Mouse (Mus musculus): ENCODE results near the gene Dqx1. TPM values are rescaled to one million over a fixed set of nuclear protein-coding genes. Genes with fewer than 3 reads are reported as not detected.

The Dqx1 gene
- polyA plus RNA-seq, 1 experiment from 2014 or later = 0.30 TPM

GRCm38 (mm10) chr6:83095968-83096367 is 38.3 kb downstream of the Dqx1 start:
- Histone ChIP-seq H3K4me3 (replicated peaks; ENCODE audit: low read length) (no peak overlapping the region), H3K27me3 (replicated peaks; ENCODE audit: control insufficient read depth, insufficient read depth, low read length) (peaks cover 9% of the 10 kb centered on the region), H3K9ac (replicated peaks; ENCODE audit: low read depth, low read length) (no peak overlapping the region), H3K27ac (ENCODE audit: low read length) (no peak overlapping the region), H3K9me3 (ENCODE audit: control insufficient read depth, low read length) (no peaks in the 10 kb centered on the region), H3K4me1 (replicated peaks; ENCODE audit: control insufficient read depth, insufficient read depth, low read length) (no peaks in the 10 kb centered on the region), H3K36me3 (ENCODE audit: control insufficient read depth, insufficient read depth) (no peaks in the 10 kb centered on the region), H3K4me2 (ENCODE audit: low read length) (no peak overlapping the region)
- ATAC-seq = no peak
- WGBS = 49% methylated on average over 6 of the region's 6 CpGs

DNA sequence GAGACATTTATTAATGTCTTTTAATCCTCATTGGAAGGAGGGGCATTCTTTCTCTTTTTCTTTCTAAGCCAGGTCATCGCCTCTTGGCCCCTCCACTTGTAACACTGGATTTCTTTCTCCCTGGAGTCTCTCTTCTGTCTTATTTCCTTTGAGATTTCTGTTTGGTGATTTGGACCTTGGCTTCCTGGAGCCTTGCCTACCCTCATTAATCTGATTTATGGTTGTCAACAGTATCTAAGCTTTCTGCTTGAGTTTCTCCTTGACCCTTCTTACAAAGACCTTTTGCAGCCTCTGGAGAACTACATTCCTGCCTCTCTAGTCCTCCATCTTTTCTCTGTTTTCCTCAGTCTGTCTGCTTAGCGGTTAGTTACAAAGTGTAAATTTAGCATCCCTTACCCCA is 40.8 kb downstream of the Dqx1 start:
- no peaks in the 10 kb centered on the region for H3K9me3 ChIP-seq (ENCODE audit: control insufficient read depth, low read length)
- H3K4me3 ChIP-seq (replicated peaks; ENCODE audit: low read length) = no peak overlapping the region
- no peak for ATAC-seq
- no peaks in the 10 kb centered on the region for H3K36me3 ChIP-seq (ENCODE audit: control insufficient read depth, insufficient read depth)
- no peak overlapping the region for H3K27ac ChIP-seq (ENCODE audit: low read length)
- peaks cover 7% of the 10 kb centered on the region for H3K27me3 ChIP-seq (replicated peaks; ENCODE audit: control insufficient read depth, insufficient read depth, low read length)
- H3K4me2 ChIP-seq (ENCODE audit: low read length) = no peak overlapping the region
- no peak overlapping the region for H3K9ac ChIP-seq (replicated peaks; ENCODE audit: low read depth, low read length)
- H3K4me1 ChIP-seq (replicated peaks; ENCODE audit: control insufficient read depth, insufficient read depth, low read length) = peaks cover 15% of the 10 kb centered on the region
- 70% methylated on average over 2 of the region's 2 CpGs for WGBS

- H3K9ac ChIP-seq (replicated peaks; ENCODE audit: low read depth, low read length) = peak within 1 kb of the TSS; percentile 85
- peaks cover 7% of the 10 kb centered on the region for H3K27me3 ChIP-seq (replicated peaks; ENCODE audit: control insufficient read depth, insufficient read depth, low read length)
- peak within 1 kb of the TSS; percentile 80 for H3K27ac ChIP-seq (ENCODE audit: low read length)
- H3K9me3 ChIP-seq (ENCODE audit: control insufficient read depth, low read length) = no peaks in the 10 kb centered on the region
- peaks cover 16% of the 10 kb centered on the region for H3K4me1 ChIP-seq (replicated peaks; ENCODE audit: control insufficient read depth, insufficient read depth, low read length)
- H3K4me2 ChIP-seq (ENCODE audit: low read length) = peak within 1 kb of the TSS; percentile 98
- H3K4me3 ChIP-seq (replicated peaks; ENCODE audit: low read length) = peak within 1 kb of the TSS; percentile 75
- WGBS = 1% methylated on average over 25 of the region's 25 CpGs
- H3K36me3 ChIP-seq (ENCODE audit: control insufficient read depth, insufficient read depth) = no peaks in the 10 kb centered on the region
- ATAC-seq = peak; percentile 77
Observed at GRCm38 (mm10) chr6:83101316-83101687, 43.7 kb downstream of the Dqx1 start, which contains the start of the genes Ccdc142 and Gm42688. Gene Ccdc142 (plus strand): TSS chr6:83101601. Gene Gm42688 (plus strand): TSS chr6:83101617.

GRCm38 (mm10) chr6:83101688-83102556 is 44.3 kb downstream of the Dqx1 start:
- H3K4me3 ChIP-seq (replicated peaks; ENCODE audit: low read length) = peak overlapping the region; percentile 75
- peak overlapping the region; percentile 80 for H3K27ac ChIP-seq (ENCODE audit: low read length)
- peaks cover 7% of the 10 kb centered on the region; the same call in 1 of the 2 replicates for H3K27me3 ChIP-seq (replicated peaks; ENCODE audit: control insufficient read depth, insufficient read depth, low read length)
- no peaks in the 10 kb centered on the region for H3K9me3 ChIP-seq (ENCODE audit: control insufficient read depth, low read length)
- H3K9ac ChIP-seq (replicated peaks; ENCODE audit: low read depth, low read length) = peak overlapping the region; percentile 85
- under 1% methylated on average over 74 of the region's 74 CpGs for WGBS
- no peaks in the 10 kb centered on the region for H3K36me3 ChIP-seq (ENCODE audit: control insufficient read depth, insufficient read depth)
- H3K4me1 ChIP-seq (replicated peaks; ENCODE audit: control insufficient read depth, insufficient read depth, low read length) = peaks cover 16% of the 10 kb centered on the region
- H3K4me2 ChIP-seq (ENCODE audit: low read length) = peak overlapping the region; percentile 98
- peak; percentile 73 for ATAC-seq

- Histone ChIP-seq H3K9ac (replicated peaks; ENCODE audit: low read depth, low read length) (peak overlapping the region; percentile 85), H3K4me1 (replicated peaks; ENCODE audit: control insufficient read depth, insufficient read depth, low read length) (peaks cover 23% of the 10 kb centered on the region), H3K36me3 (ENCODE audit: control insufficient read depth, insufficient read depth) (no peaks in the 10 kb centered on the region), H3K9me3 (ENCODE audit: control insufficient read depth, low read length) (no peaks in the 10 kb centered on the region), H3K27ac (ENCODE audit: low read length) (no peak overlapping the region), H3K27me3 (replicated peaks; ENCODE audit: control insufficient read depth, insufficient read depth, low read length) (peaks cover 7% of the 10 kb centered on the region; the same call in 1 of the 2 replicates), H3K4me3 (replicated peaks; ENCODE audit: low read length) (peak overlapping the region; percentile 75), H3K4me2 (ENCODE audit: low read length) (peak overlapping the region; percentile 98)
- no peak for ATAC-seq
- 40% methylated on average over 11 of the region's 11 CpGs for WGBS
Observed at GRCm38 (mm10) chr6:83103130-83103650, 45.5 kb downstream of the Dqx1 start.

GRCm38 (mm10) chr6:83104158-83104557 is 46.5 kb downstream of the Dqx1 start:
- no peak overlapping the region for H3K4me3 ChIP-seq (replicated peaks; ENCODE audit: low read length)
- no peak overlapping the region for H3K27ac ChIP-seq (ENCODE audit: low read length)
- no peak overlapping the region for H3K4me2 ChIP-seq (ENCODE audit: low read length)
- H3K4me1 ChIP-seq (replicated peaks; ENCODE audit: control insufficient read depth, insufficient read depth, low read length) = peaks cover 28% of the 10 kb centered on the region
- peak; percentile 51 for ATAC-seq
- no peaks in the 10 kb centered on the region for H3K9me3 ChIP-seq (ENCODE audit: control insufficient read depth, low read length)
- WGBS = 50% methylated on average over 4 of the region's 4 CpGs
- H3K27me3 ChIP-seq (replicated peaks; ENCODE audit: control insufficient read depth, insufficient read depth, low read length) = peaks cover 4% of the 10 kb centered on the region; the same call in 1 of the 2 replicates
- no peaks in the 10 kb centered on the region for H3K36me3 ChIP-seq (ENCODE audit: control insufficient read depth, insufficient read depth)
- no peak overlapping the region for H3K9ac ChIP-seq (replicated peaks; ENCODE audit: low read depth, low read length)

GRCm38 (mm10) chr6:83107566-83108400 is 50.1 kb downstream of the Dqx1 start:
- peak overlapping the region; percentile 96 for H3K4me2 ChIP-seq (ENCODE audit: low read length)
- H3K9ac ChIP-seq (replicated peaks; ENCODE audit: low read depth, low read length) = peak overlapping the region; percentile 93; the same call in 1 of the 2 replicates
- no peaks in the 10 kb centered on the region for H3K36me3 ChIP-seq (ENCODE audit: control insufficient read depth, insufficient read depth)
- H3K27me3 ChIP-seq (replicated peaks; ENCODE audit: control insufficient read depth, insufficient read depth, low read length) = no peaks in the 10 kb centered on the region
- H3K4me1 ChIP-seq (replicated peaks; ENCODE audit: control insufficient read depth, insufficient read depth, low read length) = peaks cover 28% of the 10 kb centered on the region
- peak overlapping the region; percentile 96 for H3K4me3 ChIP-seq (replicated peaks; ENCODE audit: low read length)
- H3K9me3 ChIP-seq (ENCODE audit: control insufficient read depth, low read length) = no peaks in the 10 kb centered on the region
- H3K27ac ChIP-seq (ENCODE audit: low read length) = peak overlapping the region; percentile 72; the same call in 1 of the 2 replicates
- no peak for ATAC-seq
- 32% methylated on average over 12 of the region's 13 CpGs for WGBS

GRCm38 (mm10) chr6:83108762-83109668 is 51.4 kb downstream of the Dqx1 start, which contains the start of gene Mrpl53:
Gene Mrpl53 (plus strand): TSS chr6:83109040.
- no peaks in the 10 kb centered on the region for H3K27me3 ChIP-seq (replicated peaks; ENCODE audit: control insufficient read depth, insufficient read depth, low read length)

More at GRCm38 (mm10) chr6:83108762-83109668, 51.4 kb downstream of the Dqx1 start, which contains the start of gene Mrpl53:
- Histone ChIP-seq H3K4me3 (replicated peaks; ENCODE audit: low read length) (peak within 1 kb of the TSS; percentile 96), H3K4me1 (replicated peaks; ENCODE audit: control insufficient read depth, insufficient read depth, low read length) (peaks cover 20% of the 10 kb centered on the region), H3K27ac (ENCODE audit: low read length) (peak within 1 kb of the TSS; percentile 72), H3K9ac (replicated peaks; ENCODE audit: low read depth, low read length) (peak within 1 kb of the TSS; percentile 93), H3K9me3 (ENCODE audit: control insufficient read depth, low read length) (no peaks in the 10 kb centered on the region), H3K36me3 (ENCODE audit: control insufficient read depth, insufficient read depth) (no peaks in the 10 kb centered on the region), H3K4me2 (ENCODE audit: low read length) (peak within 1 kb of the TSS; percentile 96)
- WGBS = under 1% methylated on average over 76 of the region's 76 CpGs
- ATAC-seq = peak; percentile 79
